Mouse (Mus musculus) adrenal gland, postnatal 36 days (tissue): ENCODE data around the gene Cenpk. TPM values are rescaled to one million over a fixed set of nuclear protein-coding genes. Genes with fewer than 3 reads are reported as not detected.
"Not testable (repeated sequence)": the region's sequence is repeated elsewhere in the genome, so short reads cannot be mapped to it uniquely, and the experiment has no call there.

Experiments used
- DNase-seq, 2 experiments: peaks; one replicate each; pipeline ENCODE4 v3.0.0; 2021; ENCODE audit warnings: mixed read lengths in 1 of 2
- long read RNA-seq, 2 experiments: library from polyadenylated mRNA; stranded (forward); transcript quantifications; one replicate each; pipeline ENCODE4 v2.0.0; 2021; ENCODE audit warnings: borderline sequencing depth in 2 of 2
- total RNA-seq, 2 experiments: library from RNA; stranded (reverse); gene quantifications; 2 replicates each; pipeline ENCODE4 v1.2.3; 2021

Gene Cenpk
- total RNA-seq = 1 to 10 TPM; 2.4 to 2.7 TPM
- long read RNA-seq, experiment 1, partial matches to known transcripts = 1 of 3 reads
- long read RNA-seq, experiment 1, other reads (novel, unspliced or antisense) = 1 of 3 reads
- long read RNA-seq, experiment 2, partial matches to known transcripts = 0 of 2 reads
- long read RNA-seq, experiment 2, other reads (novel, unspliced or antisense) = 2 of 2 reads

- peak; percentile 95 to 96 for DNase-seq
Measured at GRCm38 (mm10) chr13:104228384-104229066, at the start of gene Cenpk, which contains the start of gene Ppwd1. Gene Cenpk, plus strand, starts transcription at chr13:104228611. Gene Ppwd1, minus strand, starts transcription at chr13:104228843.

- DNase-seq = peak; percentile 97 to 99
Measured at GRCm38 (mm10) chr13:104178650-104179121, 49.7 kb upstream of the Cenpk start, which contains the start of gene Trim23. Gene Trim23, plus strand, starts transcription at chr13:104178797.

GRCm38 (mm10) chr13:104179176-104179888 lies 49.1 kb upstream of the Cenpk start:
- no peak for DNase-seq

GRCm38 (mm10) chr13:104187357-104187756 lies 41.1 kb upstream of the Cenpk start:
- no peak for DNase-seq

- DNase-seq = not testable (repeated sequence)
Measured at GRCm38 (mm10) chr13:104195891-104196290, 32.5 kb upstream of the Cenpk start.

GRCm38 (mm10) chr13:104204313-104204712 lies 24.1 kb upstream of the Cenpk start:
- no peak for DNase-seq

GRCm38 (mm10) chr13:104227478-104227877 lies 933 bp upstream of the Cenpk start:
- DNase-seq = no peak

GRCm38 (mm10) chr13:104229181-104229580 lies 770 bp downstream of the Cenpk start:
- DNase-seq = no peak

GRCm38 (mm10) chr13:104258997-104259396 lies 30.6 kb downstream of the Cenpk start:
- no peak for DNase-seq

- no peak for DNase-seq
Measured at GRCm38 (mm10) chr13:104285031-104285431, 56.6 kb downstream of the Cenpk start.

GRCm38 (mm10) chr13:104285737-104286311 lies 57.4 kb downstream of the Cenpk start:
- DNase-seq = peak; percentile 16 to 50

GRCm38 (mm10) chr13:104286336-104286735 lies 57.9 kb downstream of the Cenpk start:
- no peak for DNase-seq

- DNase-seq = peak; percentile 93 to 95
Measured at GRCm38 (mm10) chr13:104286897-104287309, 58.5 kb downstream of the Cenpk start.

GRCm38 (mm10) chr13:104287366-104288225 lies 59.2 kb downstream of the Cenpk start, which contains the start of gene Adamts6:
Gene Adamts6, plus strand, starts transcription at chr13:104287835.
- DNase-seq = peak; percentile 24 to 40

- DNase-seq = peak; percentile 84 to 85
Measured at GRCm38 (mm10) chr13:104288226-104288859, 59.9 kb downstream of the Cenpk start.

- no peak for DNase-seq
Measured at GRCm38 (mm10) chr13:104289176-104289575, 60.8 kb downstream of the Cenpk start.

GRCm38 (mm10) chr13:104295472-104295871 lies 67.1 kb downstream of the Cenpk start:
- DNase-seq = no peak
